Mouse (Mus musculus): ENCODE results near the gene Slc26a1.

- TF ChIP-seq POLR2A (IDR thresholded peaks at IDR 0.05; ENCODE audit: insufficient read depth, low read length) (no peak), CTCF (IDR thresholded peaks at IDR 0.05; ENCODE audit: low read depth, low read length) (no peak), EP300 (IDR thresholded peaks at IDR 0.05; ENCODE audit: insufficient read depth, low read depth, low read length) (no peak)
Observed at GRCm38 (mm10) chr5:108713096-108713495, 37.7 kb upstream of the Slc26a1 start.
